Mouse (Mus musculus): ENCODE data around the gene Insm1.

The Insm1 gene

DNA sequence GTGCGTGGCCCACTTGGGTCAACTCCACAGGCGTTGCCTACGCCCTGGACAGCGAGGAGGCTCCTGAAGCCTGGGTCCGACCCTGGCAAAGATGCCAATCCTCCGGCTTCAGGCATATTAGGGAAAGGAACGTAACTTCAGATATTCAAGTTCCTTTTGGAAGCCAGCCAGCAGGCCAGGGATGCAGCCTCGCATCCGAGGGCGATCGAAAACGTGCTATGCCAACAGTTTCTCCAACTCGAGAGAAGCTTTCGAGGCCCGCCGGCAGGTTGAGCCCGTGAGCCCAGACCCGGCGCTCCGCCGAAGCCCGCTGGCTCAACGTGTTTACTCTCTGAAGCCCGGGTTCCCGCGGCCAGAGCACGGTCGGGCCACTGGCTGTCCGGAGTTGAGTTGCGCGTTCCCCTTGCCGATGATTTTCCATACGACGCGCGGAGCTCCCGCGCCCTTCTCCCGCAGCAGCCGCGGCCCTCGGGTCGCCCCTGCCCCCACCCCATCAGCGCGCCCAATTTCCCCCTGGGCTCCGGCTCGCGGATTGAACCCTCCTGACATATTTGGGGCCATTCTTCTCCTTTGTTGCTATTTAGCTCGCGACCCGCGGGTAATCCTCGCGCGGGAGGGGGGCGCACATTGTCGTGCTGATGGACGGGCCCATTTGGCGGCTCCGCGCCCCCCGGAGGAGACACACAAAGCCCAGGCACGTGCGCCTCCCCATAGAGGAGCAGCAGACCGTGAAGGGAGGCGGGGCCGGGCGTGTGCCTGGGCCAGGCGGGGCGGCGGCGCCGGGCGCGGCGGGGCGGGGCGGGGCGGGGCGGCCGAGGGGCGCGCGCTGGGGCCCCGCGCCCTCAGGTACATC, at the start of gene Insm1:
Gene Insm1 (plus strand): TSS at position 846 of the 853 bp plus-strand sequence.
- no peak for DNase-seq (ENCODE audit: extremely low read depth, low read depth)

DNA sequence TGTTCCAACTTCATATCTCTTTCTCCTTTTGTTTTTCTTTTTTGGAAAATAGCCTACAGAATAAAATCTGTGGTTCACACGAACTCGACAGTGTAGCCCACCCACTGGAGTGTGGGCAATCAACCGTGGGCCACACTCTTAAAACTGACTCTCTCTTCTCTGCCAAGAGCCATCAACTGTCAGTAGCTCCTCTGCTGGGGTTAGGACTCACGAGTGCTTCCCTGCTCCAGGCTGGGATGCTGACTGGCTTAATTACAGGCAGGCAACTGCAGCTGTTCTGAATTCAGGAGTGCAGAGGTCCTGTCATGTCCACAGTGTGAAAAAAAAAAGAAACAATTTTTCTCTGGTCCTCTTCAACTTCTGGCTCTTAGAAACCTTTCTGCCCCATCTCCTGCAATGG, 49.6 kb upstream of the Insm1 start:
- no peak for DNase-seq (ENCODE audit: extremely low read depth, low read depth)

DNA sequence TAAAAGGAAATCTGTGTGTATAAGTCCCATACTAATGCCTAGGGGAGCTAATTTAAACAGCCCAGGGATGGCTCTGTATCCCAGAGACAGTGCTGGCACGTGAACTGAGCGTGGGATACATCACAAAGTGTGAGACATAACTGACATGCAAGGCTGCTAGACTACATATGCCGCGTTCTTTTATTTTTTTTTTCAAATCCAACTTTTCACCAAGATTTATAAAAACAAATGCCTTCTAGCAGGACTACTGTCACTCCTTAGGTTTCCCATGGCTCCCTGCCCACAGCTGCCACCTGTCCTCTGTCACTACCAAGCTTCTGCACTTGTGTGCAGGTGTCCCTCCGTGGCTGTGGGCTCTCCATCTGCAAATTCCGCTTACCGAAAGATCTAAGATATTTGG, 47.5 kb upstream of the Insm1 start:
- DNase-seq (ENCODE audit: extremely low read depth, low read depth) = no peak

DNA sequence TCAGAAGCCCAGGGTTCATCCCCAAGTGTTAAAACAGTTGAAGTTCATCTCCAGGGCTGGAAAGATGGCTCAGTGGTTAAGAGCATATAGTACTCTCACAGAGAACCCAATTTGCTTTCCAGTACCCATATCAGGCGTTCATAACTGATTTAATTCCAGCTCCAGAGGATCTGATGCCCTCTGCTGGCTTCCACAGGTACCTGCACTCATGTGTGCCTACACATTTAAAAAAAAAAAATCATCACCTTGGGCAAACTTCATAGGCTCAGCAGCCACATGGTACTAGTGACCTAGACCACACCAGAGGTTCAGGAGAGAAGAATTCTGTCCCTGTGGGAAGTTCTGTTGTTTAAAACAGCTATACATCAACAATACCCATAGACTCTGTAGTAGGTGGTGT, 43.0 kb upstream of the Insm1 start:
- DNase-seq (ENCODE audit: extremely low read depth, low read depth) = no peak

DNA sequence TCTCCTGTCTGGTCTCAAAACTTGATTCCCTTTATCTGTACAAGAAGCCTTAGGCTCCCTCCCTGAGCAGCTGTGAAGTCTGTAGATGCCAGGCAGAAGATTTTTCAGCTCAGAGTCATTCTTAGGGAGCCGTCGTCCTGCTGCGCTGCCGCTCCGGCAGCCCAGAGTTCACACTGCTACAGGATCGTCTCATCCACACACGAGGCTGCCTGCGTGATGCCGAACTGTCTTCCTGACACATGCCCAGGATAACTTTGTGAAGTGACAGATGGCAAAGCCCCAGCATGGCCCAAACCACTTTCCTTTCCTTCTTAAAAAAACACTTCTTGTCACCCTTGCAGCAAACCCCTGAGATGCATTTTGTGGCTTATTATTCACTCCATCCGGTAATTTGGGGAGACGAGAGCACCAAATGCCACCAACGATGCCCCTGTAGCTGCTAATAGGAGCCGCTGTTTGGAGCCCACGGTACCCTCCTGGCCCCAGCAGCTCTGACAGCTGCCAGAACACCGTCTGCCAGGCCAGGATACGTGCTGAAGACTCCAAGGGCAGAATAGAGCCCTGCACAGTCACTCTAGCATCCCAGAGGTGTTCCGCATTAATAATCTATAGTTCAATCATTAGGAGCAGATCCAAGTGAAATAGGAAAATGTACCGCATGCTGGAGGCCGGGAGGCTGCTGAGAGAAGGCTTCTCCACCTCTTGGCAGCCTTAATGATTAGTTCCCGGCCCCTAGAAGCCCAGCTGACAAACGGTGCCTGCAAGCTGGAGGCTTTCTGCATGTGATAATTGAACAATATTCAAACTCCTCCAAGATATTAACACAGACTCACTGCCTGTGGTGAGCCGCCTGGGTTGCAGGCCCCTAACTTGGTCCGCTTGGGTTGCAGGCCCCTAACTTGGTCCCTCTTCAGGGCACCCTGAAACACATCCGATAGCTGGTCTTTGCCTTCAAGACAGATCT, 37.6 kb upstream of the Insm1 start:
- no peak for DNase-seq (ENCODE audit: extremely low read depth, low read depth)

DNA sequence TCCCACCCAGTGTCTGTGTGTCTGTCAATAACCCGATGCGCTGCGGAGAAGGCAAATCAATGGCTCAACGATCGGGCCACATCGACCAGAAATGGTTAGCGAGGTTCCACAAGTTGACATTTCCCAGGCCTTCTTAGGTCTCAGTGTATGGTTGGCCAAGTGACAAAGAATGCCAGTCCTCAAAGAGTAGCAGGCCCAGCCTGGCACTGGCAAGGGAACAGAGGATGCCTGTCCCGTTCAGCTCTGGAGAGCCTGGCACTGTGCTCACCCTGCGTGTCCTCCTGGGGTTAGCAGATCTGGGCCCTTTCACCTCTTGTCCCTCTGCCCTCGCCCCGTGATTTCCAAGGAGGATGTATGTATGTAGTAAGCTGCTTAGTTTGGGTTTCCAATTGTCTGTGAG, 25.6 kb upstream of the Insm1 start:
- no peak for DNase-seq (ENCODE audit: extremely low read depth, low read depth)

DNA sequence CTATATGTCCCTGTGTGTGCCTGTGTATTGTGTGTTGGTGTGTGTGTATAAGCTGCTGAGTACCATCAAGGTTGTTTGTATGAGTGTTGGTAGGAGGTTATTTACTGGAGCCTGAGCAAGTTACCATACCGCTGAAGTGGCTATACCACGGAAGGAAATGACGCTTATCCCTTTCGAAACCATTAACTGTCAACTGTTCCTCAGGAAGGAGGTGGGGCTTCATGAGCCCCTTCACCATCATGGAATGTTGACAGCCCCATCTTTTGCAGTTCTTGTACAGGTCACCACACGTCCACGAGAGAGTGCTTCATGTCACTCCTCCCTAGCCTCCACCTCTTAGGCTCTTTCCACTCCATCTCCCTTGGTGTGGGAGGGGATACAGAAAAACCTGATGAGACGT, 23.8 kb upstream of the Insm1 start:
- DNase-seq (ENCODE audit: extremely low read depth, low read depth) = no peak

DNA sequence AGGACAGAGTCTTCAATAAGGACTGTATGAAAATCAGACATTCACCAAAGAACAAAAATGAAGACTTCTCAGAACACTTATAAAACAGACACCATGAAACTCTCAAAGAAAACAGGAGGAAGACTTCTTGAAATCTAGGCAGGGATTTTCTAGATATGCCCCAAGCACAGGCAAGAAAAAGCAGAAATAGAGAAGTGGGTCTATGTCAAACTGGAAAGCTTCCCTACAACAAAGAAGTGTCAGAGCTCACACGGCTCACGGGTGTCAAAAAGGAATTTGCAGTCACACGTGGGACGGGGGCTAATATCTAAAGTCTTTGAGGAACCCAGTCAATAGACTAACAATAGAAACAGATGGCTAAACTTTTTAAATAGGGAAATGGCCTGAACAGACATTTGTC, 10.8 kb upstream of the Insm1 start:
- no peak for DNase-seq (ENCODE audit: extremely low read depth, low read depth)

DNA sequence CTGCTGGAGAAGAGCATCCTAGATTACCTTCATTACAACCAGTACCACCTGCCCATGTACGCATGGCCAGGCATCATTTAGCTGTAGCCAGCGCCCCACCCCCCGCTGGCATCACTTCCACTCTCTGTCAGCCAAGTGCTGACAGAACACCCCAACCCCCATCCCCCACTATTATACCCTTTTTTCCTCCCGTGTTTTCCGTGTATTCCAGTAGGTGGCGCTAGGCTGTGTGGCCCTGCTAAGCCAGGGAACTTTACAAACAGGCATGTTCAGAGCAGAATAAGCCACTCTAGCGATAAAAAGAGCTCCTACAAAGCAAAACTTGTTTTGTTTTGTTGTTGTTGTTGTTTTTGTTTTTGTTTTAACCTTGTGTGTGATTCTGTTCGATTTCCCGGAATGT, 7.0 kb upstream of the Insm1 start:
- DNase-seq (ENCODE audit: extremely low read depth, low read depth) = peak; percentile 62

DNA sequence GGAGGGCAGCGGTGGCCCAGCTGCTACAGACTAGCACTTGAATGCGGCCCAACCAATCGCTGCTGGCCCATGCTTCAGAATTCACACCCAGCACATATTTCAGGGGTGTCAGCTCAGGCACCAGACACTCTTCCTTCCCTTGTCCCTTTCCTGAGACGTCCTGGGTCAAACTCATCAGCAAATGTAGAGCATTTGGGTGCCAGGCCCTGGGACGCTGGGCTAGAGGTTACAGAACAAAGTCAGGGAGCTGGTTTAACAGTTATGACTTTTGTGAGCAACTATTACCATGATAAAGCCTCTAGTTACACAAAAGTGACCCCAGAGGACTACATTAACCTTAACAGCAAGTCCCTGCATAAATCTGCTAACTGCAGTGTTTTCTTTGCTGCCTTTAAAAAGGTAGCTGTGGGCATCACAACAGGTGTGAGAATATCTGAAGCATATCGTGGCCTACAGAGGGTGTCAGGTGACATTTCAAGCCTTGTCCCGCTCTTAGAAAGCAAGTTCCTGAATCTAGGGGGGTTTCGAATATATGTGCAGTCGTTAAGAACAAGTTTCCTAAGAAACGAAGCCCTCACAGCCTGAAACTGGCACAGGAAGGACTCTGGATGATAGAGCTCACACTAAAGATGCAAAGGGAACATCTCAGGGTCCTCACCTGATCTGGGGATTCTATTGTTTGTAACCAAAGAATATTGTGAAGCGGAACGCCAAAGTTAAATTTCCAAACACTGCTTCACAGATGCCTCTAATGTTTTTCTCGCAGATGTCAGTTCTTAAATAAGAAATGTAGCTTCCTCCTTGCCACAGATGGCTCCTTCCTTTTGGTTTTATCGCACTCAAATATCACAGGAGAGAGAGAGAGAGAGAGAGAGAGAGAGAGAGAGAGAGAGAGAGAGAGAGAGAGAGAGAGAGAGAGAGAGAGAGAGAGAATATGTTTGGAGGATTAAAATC, 5.3 kb upstream of the Insm1 start:
- no peak for DNase-seq (ENCODE audit: extremely low read depth, low read depth)

DNA sequence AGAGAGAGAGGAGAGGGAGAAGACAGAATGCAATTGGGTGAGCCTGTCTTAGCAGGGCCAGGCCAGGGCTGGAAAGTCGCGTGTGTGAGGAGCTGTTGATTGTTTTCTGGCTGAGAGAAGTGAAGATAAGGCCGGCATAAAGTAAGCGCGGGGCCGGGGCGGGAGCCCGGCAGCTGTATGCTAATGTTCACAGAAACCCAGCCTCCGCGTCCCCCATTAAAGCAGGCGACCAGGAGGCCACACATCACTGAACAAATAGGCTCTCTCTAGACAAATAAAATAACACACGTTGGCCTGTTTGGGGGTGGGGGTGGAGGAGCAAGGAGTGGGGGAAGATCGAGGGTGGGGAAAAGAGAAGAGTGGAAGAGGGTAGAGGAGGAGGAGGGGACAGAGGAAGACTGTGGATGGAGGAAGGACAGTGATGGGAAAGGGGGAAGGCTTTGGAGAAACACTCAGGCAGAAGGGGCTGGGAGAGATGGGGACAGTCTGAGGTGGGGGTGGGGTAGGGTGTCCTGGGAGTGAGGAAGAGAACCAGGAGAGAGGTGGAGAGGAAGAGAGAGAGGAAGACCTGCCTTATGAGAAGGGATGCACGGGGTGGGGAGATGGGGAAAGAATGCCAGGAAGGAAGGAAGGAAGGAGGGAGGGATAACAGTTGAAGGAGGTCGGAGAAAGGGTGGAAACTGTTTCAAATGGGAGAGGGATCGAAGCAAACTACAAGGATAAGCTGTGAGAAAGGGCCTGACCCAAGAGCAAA, 4.3 kb upstream of the Insm1 start:
- DNase-seq (ENCODE audit: extremely low read depth, low read depth) = peak; percentile 41

DNA sequence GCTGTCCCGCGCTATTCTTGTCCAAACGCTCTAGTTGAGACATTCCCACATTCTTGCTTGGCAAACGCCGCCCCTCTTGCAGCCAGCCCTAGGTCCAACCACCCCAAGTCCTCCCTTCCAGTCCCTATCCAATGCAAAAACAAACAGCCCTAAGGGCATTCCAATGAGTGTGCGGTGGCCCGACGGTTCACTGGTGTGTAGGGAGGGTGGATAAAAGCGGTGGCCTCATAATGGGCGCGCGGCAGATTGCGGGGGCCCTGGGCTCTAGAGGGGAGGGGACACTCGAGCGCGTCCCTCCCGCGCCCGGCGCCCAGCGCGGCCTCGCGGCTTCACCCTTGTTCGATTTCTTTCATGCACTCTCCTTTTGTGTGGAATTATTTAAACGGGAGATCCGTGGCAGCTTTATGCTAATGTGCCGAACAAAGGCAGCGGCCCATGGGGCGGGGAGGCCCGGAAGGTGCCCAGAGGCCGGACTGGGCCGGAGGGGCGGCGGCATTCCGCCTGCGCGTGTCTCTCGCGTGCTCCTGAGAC, 3.5 kb upstream of the Insm1 start:
- DNase-seq (ENCODE audit: extremely low read depth, low read depth) = no peak

DNA sequence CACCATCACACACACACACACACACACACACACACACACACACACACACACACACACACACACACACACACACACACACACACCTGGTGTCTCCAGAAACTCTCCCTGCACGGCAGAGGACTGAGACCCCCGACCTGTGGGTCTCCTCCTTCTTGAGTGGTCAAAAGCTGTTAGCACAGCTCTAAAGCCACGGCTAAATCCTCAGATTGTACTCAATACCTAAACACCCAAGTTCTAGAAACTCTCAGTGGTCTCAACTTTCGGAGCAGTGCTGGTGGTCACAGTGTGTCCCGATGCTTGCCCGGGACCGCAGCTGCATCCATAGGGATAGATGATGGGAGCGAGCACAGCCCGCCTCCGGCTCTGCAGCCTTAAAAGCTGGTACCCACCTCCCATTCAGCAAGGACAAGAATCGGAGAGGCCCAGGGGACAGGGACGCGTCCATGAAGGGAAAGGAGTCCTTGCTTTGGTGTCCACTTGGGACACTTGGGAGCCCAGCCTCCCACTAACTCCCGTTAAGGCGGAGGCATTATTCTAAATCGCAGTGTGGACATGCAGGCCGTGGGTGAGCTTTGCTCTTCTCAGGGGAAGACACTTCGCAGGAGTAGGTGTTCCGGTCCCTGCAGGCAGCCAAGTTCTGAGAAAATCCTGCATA, 2.7 kb upstream of the Insm1 start:
- no peak for DNase-seq (ENCODE audit: extremely low read depth, low read depth)

DNA sequence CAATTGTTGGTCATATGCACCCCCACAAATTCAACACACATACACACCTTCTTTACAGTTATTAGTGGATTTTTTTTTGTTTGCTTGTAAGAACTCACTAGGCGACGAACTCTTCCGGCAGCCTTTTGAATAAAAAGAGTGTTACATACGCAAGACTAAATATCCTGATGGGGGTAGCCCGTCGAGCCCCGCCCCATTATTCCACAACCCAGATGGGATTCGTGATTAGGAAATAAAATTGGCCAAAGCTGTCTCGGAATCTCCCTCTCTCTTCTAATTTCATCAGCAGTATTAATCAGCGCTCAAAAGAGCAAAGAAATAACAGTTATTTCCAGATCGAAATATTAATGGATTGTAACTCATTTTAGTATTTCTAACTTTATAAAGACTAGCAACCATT, 1.9 kb upstream of the Insm1 start:
- no peak for DNase-seq (ENCODE audit: extremely low read depth, low read depth)

DNA sequence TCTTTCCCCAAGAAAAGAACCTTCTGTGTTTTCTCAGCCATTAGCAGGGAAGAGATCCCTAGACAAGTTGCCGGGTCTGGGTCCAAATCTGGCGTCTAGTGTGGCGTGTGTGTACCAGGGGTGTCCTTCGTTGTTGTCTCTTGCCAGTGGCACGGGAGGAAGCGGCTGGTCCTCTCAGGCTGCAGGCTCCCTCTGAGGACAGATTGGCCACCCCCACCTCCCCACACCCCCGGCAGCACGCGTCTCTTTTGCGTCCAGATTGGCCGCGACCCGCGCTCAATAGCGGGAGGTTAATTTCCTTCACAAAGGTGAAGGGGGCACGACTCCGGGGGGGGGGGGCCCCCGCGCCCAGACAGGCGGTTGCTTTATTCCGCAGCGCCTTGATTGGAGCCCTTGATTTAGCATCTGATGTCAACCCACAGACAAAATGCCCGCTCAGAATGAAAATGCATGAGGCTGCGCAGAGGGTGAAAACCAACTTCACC, 1.1 kb upstream of the Insm1 start:
- DNase-seq (ENCODE audit: extremely low read depth, low read depth) = no peak

DNA sequence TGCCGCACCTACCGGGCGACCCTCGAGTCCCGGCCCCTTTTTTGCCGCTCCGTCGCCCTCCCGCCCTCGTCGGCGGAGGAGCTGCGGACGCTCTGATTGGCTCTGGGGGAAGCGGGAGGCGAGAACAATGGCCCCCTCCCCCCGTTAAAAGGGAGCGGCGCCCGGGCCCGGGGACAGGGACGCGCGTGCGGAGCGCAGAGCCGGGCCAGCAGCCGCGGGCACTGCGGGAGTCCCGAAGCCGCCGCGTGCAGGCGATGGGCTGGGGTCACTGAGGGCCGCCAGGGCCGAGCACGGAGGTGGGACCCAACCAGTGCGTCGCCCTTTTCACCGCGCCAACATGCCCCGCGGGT, 183 bp downstream of the Insm1 start:
- DNase-seq (ENCODE audit: extremely low read depth, low read depth) = no peak

DNA sequence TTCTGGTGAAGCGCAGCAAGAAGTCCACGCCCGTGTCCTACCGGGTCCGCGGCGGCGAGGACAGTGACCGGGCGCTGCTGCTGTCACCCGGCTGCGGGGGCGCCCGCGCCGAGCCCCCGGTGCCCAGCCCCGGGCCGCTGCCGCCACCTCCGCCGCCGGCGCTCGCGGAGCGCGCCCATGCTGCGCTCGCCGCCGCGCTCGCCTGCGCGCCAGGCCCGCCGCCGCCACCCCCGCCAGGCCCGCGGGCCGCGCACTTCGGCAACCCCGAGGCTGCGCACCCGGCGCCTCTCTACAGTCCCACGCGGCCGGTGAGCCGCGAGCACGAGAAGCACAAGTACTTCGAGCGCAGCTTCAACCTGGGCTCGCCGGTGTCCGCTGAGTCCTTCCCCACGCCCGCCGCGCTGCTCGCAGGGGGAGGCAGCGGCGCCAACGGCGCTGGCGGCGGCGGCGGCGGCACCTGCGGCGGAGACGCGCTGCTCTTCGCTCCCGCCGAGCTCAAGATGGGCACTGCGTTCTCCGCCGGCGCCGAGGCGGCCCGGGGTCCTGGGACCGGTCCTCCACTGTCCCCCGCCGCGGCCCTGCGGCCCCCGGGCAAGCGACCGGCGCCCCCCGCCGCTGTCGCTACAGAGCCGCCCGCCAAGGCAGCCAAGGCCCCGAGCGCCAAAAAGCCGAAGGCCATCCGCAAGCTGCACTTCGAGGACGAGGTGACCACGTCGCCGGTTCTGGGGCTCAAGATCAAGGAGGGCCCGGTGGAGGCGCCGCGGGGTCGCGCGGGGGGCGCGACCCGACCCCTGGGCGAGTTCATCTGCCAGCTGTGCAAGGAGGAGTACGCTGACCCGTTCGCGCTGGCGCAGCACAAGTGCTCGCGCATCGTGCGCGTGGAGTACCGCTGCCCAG, 806 bp downstream of the Insm1 start:
- DNase-seq (ENCODE audit: extremely low read depth, low read depth) = no peak

DNA sequence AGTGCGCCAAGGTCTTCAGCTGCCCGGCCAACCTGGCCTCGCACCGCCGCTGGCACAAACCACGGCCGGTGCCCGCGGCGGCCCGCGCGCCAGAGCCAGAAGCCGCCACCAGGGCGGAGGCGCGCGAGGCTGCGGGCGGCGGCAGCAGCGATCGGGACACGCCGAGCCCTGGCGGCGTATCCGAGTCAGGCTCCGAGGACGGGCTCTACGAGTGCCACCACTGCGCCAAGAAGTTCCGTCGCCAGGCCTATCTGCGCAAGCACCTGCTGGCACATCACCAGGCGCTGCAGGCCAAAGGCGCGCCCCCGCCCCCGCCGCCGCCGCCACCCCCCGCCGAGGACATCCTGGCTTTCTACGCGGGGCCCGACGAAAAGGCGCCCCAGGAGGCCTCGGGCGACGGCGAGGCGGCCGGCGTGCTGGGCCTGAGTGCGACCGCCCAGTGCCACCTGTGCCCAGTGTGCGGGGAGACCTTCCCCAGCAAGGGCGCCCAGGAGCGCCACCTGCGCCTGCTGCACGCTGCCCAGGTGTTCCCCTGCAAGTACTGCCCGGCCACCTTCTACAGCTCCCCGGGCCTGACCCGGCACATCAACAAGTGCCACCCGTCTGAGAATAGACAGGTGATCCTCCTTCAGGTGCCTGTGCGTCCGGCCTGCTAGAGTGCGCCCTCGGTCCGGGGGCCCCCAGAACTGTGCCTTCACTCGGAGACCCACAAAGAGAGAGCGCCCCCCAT, 1.6 kb downstream of the Insm1 start:
- no peak for DNase-seq (ENCODE audit: extremely low read depth, low read depth)

Measured in MEL-GATA-1-ER (cell line).